Mouse (Mus musculus): ENCODE results near the gene Ccng1.

DNA sequence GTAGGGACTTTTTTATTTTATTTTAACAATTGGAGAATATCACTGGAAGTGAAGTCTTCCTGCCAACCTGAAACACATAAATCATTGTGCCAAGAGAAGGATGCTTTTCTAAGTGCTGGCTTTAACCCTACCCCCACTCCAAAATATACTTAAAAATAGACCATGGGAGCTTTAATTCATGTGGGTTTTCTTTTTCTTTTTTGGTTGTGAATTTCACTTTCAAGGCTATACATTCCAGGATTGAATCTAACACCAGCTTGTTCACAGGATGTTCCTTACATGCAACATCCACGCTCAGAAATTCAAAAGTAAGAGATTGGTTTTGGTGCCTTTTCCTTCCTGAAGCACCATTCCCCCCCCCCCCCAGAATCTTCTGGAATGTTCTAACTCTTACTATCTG, 28.2 kb upstream of the Ccng1 start:
- TF ChIP-seq TAL1 (IDR thresholded peaks at IDR 0.05; ENCODE audit: low read length) (no peak), GATA1 (IDR thresholded peaks at IDR 0.05; ENCODE audit: low read length) (no peak)
